Mouse (Mus musculus): ENCODE results near the gene Dip2a. TPM values are rescaled to one million over a fixed set of nuclear protein-coding genes. Genes with fewer than 3 reads are reported as not detected.

The Dip2a gene
- polyA plus RNA-seq (2016; fragmentation: Nextera tagmentation; extraction: Ambion mirVana), result 14.4 and 16.1 TPM in 2 replicates

DNA sequence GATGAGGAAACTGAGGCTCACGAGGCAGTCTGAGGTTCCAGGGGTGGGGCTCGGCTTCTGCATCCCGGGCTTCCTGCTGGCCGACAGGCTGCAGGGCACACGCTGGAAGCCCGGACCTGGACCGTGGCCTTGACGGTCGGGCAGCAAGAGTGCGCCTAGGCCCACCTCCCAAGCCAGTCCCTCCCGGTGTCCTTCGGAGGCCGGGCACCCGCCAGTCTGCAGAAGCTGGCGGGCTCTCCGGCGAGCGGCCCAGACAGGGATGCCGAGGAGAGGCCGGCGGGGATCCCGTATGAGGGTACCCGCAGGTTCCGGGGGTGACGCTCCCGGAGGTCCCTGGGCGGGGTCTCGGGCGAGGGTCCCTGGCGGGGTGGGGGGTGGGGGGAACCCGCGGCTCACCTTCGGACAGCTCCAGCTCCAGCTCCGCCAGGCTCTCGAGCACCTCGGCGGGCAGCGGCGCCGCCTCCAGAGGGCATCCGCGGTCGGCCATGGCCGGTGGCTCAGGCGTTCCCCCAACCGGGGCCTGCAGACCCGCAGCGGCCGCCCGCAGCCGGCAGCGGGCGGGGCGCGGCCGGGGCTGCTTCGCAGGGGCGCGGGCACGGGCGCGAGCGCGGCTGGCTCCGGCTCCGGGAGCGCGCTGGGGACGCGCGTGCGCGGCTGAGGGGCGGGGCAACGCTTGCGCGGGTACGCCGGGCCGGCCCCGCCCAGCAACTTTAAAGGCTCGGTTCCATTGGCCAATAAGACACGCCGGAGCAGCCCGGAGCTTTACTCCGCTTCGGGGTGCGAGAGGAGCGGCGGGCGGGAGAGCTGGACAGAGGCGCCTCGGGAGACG, at the start of gene Dip2a:
Dip2a (minus strand) TSS at position 581 of the 829 bp plus-strand sequence.
- Histone ChIP-seq H3K27ac (peak within 1 kb of the TSS; percentile 90), H3K4me2 (replicated peaks) (peak within 1 kb of the TSS; percentile 80), H3K27me3 (no peaks in the 10 kb centered on the region), H3K9me3 (replicated peaks) (no peaks in the 10 kb centered on the region), H3K9ac (peak within 1 kb of the TSS; percentile 92), H3K36me3 (peaks cover 10% of the 10 kb centered on the region; the same call in 1 of the 2 replicates), H3K4me3 (peak within 1 kb of the TSS; percentile 90), H3K4me1 (peaks cover 23% of the 10 kb centered on the region)
- peak; percentile 96 for ATAC-seq (ENCODE audit: low FRiP score)
- WGBS, result under 1% methylated on average over 93 of the region's 94 CpGs

DNA sequence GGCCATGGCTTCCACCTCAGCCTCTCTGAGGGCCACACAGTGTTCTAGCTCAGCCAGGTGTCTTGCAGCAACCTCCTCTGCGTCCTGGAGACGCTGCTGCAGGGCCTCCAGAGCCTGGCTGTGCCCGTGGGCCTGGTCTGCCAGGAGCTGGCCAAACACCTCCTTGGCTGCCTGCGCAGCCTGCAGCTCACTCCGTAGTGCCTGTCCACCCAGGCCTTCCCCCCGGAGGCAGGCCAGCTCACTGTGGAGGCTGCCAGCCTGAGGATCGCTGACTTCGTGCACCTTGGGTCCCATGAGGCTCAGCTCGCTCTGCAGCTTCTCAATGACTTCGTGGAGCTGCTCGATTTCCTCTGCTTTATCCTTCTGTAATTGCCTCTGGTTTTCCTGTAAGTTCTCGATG, 47.5 kb upstream of the Dip2a start:
- 93% methylated on average over 12 of the region's 12 CpGs for WGBS
- no peaks in the 10 kb centered on the region for H3K27me3 ChIP-seq
- H3K27ac ChIP-seq, result no peak overlapping the region
- H3K4me3 ChIP-seq, result no peak overlapping the region
- peaks cover 64% of the 10 kb centered on the region for H3K36me3 ChIP-seq
- H3K4me2 ChIP-seq (replicated peaks), result no peak overlapping the region
- no peak for ATAC-seq (ENCODE audit: low FRiP score)
- no peak overlapping the region for H3K9ac ChIP-seq
- no peaks in the 10 kb centered on the region for H3K9me3 ChIP-seq (replicated peaks)
- no peaks in the 10 kb centered on the region for H3K4me1 ChIP-seq

DNA sequence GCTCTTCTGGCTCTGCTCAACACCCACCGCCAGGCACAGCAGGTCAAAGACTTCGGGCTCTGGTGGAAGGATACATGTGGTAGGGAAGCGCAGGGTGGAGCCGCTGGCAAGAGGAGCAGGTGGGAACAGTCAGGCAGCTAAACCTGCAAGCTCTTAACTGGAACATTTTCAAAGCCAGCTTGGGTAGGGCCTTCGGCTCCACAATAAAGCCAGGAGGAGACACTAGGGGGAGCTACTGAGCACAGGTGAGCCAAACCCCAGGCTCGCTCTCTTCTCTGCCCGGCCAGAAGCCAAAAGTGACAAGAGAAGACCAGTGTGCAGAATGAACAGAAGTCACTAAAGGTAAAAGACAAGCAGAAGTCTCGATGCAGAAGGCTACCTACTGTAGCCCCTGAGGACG, 46.7 kb upstream of the Dip2a start:
- no peak for ATAC-seq (ENCODE audit: low FRiP score)
- WGBS, result 82% methylated on average over 9 of the region's 9 CpGs
- no peaks in the 10 kb centered on the region for H3K4me1 ChIP-seq
- H3K9ac ChIP-seq, result no peak overlapping the region
- H3K4me3 ChIP-seq, result no peak overlapping the region
- H3K9me3 ChIP-seq (replicated peaks), result no peaks in the 10 kb centered on the region
- H3K27me3 ChIP-seq, result no peaks in the 10 kb centered on the region
- H3K27ac ChIP-seq, result no peak overlapping the region
- no peak overlapping the region for H3K4me2 ChIP-seq (replicated peaks)
- peaks cover 61% of the 10 kb centered on the region for H3K36me3 ChIP-seq

DNA sequence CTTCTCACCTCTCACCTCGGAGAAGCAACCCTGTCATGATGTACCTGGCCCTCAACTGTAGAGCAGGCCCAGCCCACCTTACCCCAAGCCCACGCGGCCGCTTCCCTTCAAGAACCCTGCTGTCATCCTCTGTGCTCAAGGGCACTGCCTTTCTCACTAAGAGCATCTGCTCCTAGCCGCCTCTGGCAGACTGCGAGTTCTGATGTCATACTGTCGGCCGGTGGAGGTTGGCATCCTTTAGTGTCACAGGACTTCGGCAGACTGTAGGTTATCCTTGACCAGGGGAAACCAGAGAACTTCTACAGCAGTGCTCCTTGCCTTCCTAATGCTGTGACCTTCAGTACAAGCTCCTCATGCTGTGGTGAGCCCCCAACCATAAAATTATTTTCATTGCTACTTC, 46.1 kb upstream of the Dip2a start:
- no peak for ATAC-seq (ENCODE audit: low FRiP score)
- Histone ChIP-seq H3K27ac (no peak overlapping the region), H3K9me3 (replicated peaks) (no peaks in the 10 kb centered on the region)

DNA sequence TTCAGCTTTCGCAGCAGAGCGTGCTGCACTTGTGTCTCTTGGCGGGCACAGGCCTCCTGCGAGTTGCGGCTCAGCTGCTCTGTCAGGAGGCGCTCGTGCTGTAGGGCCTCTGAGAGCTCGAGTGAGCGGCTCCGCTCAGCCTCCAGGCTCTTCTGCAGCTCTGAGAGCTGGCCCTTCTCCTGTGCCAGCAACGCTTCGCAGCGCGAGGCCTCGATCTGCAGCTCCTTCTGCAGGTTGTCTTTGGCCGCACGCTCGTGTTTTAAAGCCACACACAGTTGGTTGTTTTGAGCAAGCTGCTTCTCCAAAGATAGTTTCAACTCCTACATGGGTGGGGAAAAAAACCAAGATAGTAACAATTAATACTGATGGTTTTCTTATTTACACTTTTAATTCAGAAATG, 29.9 kb upstream of the Dip2a start:
- Histone ChIP-seq H3K4me1 (no peaks in the 10 kb centered on the region), H3K36me3 (peaks cover 66% of the 10 kb centered on the region), H3K4me3 (no peak overlapping the region), H3K27ac (no peak overlapping the region), H3K9ac (no peak overlapping the region), H3K27me3 (no peaks in the 10 kb centered on the region), H3K9me3 (replicated peaks) (no peaks in the 10 kb centered on the region), H3K4me2 (replicated peaks) (no peak overlapping the region)
- ATAC-seq (ENCODE audit: low FRiP score), result no peak
- 97% methylated on average over 18 of the region's 18 CpGs for WGBS

More for the DNA sequence above, 46.1 kb upstream of the Dip2a start:
- Histone ChIP-seq H3K9ac (no peak overlapping the region), H3K4me1 (no peaks in the 10 kb centered on the region), H3K4me3 (no peak overlapping the region), H3K36me3 (peaks cover 62% of the 10 kb centered on the region), H3K27me3 (no peaks in the 10 kb centered on the region), H3K4me2 (replicated peaks) (no peak overlapping the region)
- 92% methylated on average over 9 of the region's 9 CpGs for WGBS

DNA sequence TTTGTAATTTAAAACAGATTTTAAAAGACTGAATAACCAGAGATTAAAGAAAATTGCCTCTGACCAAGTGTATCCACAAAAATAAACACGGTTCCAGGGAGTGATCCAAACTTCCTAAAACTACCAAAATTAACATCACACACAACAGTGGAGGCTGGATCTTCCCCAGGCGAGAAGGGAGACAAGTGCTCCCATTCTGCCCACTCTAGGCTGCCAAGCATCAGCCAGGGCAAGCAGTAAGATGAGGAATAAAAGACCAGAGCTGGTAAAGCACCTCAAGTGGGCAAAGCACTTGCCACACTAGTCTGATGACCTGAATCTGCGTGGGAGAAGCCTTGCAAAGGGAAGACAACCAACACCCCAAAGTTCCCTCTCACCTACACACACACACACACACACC, 26.6 kb upstream of the Dip2a start:
- Histone ChIP-seq H3K4me1 (no peaks in the 10 kb centered on the region), H3K27me3 (no peaks in the 10 kb centered on the region), H3K9ac (no peak overlapping the region), H3K4me3 (no peak overlapping the region), H3K27ac (no peak overlapping the region), H3K36me3 (peaks cover 63% of the 10 kb centered on the region), H3K4me2 (replicated peaks) (no peak overlapping the region), H3K9me3 (replicated peaks) (no peaks in the 10 kb centered on the region)
- 82% methylated on average over 3 of the region's 3 CpGs for WGBS
- no peak for ATAC-seq (ENCODE audit: low FRiP score)

DNA sequence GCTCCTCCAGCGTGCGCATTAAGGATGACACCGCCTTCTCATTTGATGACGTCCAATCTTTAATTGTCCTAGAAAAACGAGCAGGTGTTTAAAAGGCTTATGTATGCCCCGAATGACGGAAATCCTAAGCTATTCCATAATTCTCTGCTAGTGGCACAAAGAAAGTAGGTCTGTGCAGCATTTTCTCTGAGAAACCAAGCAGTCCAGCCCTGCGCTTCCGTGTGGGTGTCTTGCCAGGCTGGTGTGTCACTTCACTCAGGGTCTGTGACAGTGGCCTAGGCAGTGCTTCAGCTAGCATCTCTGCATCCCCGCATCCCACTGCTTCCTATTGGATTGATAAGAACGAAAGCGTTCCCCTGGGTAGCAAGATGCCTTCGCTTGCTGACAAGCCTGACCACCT, 23.7 kb upstream of the Dip2a start:
- Histone ChIP-seq H3K36me3 (peaks cover 54% of the 10 kb centered on the region), H3K9ac (no peak overlapping the region), H3K27ac (no peak overlapping the region), H3K4me3 (no peak overlapping the region), H3K9me3 (replicated peaks) (no peaks in the 10 kb centered on the region), H3K4me2 (replicated peaks) (no peak overlapping the region), H3K27me3 (no peaks in the 10 kb centered on the region), H3K4me1 (no peaks in the 10 kb centered on the region)
- ATAC-seq (ENCODE audit: low FRiP score), result no peak
- 93% methylated on average over 13 of the region's 13 CpGs for WGBS

DNA sequence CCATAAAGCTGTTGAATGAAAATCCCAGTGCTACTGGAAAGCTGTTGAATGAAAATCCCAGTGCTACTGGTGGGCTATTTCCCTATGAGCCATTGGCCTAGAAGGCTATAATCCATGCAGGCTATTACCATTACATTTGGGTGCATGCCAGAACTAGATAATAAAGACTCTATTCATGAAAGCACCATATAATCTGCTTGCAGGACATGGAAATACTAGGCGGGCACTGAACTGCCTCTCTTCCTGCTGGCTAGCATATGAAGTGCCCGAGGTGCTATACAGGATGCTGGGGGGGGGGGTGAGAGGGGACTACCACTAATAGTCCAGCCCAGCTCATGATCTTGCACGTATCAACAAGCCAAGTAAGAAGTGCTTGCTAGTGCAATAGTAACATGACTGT, 18.1 kb upstream of the Dip2a start:
- Histone ChIP-seq H3K27ac (no peak overlapping the region), H3K4me3 (no peak overlapping the region), H3K27me3 (no peaks in the 10 kb centered on the region), H3K4me2 (replicated peaks) (no peak overlapping the region), H3K9me3 (replicated peaks) (no peaks in the 10 kb centered on the region), H3K36me3 (peaks cover 30% of the 10 kb centered on the region), H3K4me1 (no peaks in the 10 kb centered on the region), H3K9ac (no peak overlapping the region)
- 67% methylated on average over 3 of the region's 3 CpGs for WGBS
- no peak for ATAC-seq (ENCODE audit: low FRiP score)

DNA sequence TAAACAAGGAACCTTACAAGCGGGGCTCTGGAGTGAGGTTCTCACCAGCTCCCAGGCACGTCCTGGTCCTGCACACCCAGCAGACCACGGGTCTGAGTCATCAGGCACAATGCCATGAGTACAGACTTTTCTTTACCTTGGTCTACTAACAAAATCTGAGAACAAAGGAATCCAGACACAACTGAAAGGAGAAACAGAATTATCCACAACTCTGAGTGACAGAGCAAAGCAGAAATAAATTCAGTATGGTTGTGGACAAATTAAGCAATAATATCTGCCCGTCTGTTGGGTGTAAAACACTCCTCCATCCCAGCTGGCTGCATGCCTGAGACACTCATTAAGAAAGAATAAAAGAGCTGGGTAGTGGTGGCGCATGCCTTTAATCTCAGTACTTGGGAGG, 13.4 kb upstream of the Dip2a start:
- H3K27me3 ChIP-seq, result no peaks in the 10 kb centered on the region
- no peak overlapping the region for H3K4me3 ChIP-seq
- no peak overlapping the region for H3K27ac ChIP-seq
- H3K36me3 ChIP-seq, result peaks cover 48% of the 10 kb centered on the region
- 88% methylated on average over 5 of the region's 5 CpGs for WGBS
- H3K9me3 ChIP-seq (replicated peaks), result no peaks in the 10 kb centered on the region
- H3K4me1 ChIP-seq, result no peaks in the 10 kb centered on the region
- no peak for ATAC-seq (ENCODE audit: low FRiP score)
- H3K9ac ChIP-seq, result no peak overlapping the region
- no peak overlapping the region for H3K4me2 ChIP-seq (replicated peaks)

DNA sequence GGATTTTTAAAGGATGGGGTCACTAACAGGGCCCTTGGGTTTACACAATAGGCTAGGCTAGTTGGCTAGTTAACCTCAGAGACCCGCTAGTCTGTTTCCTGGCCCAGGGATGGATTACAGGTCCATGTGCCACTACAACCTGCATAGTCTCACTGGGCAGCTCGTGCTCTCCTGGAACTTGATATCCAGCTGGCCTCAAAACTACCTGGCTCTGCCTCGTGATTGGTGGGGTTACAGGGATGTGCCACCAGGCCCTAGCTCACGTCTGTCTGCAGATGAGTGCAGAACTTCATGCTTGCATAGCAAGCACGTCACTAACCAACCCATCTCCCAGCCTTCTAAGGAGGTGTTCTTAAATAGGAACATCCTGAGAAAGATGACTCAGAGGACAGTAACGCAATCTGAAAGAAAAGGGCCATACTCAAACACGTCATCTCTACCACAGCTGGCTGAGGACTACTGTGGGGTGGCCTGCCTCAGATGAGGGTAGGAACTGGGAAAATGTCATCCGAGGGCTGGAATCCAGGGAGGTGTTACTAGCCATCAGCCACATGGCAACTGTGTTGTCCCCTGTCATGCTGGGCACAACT, 12.3 kb upstream of the Dip2a start:
- no peak overlapping the region for H3K4me2 ChIP-seq (replicated peaks)
- no peak overlapping the region for H3K4me3 ChIP-seq
- 93% methylated on average over 8 of the region's 8 CpGs for WGBS
- peaks cover 57% of the 10 kb centered on the region for H3K36me3 ChIP-seq
- H3K9ac ChIP-seq, result no peak overlapping the region
- H3K27me3 ChIP-seq, result no peaks in the 10 kb centered on the region
- no peaks in the 10 kb centered on the region for H3K4me1 ChIP-seq
- H3K27ac ChIP-seq, result no peak overlapping the region
- no peak for ATAC-seq (ENCODE audit: low FRiP score)
- H3K9me3 ChIP-seq (replicated peaks), result no peaks in the 10 kb centered on the region

DNA sequence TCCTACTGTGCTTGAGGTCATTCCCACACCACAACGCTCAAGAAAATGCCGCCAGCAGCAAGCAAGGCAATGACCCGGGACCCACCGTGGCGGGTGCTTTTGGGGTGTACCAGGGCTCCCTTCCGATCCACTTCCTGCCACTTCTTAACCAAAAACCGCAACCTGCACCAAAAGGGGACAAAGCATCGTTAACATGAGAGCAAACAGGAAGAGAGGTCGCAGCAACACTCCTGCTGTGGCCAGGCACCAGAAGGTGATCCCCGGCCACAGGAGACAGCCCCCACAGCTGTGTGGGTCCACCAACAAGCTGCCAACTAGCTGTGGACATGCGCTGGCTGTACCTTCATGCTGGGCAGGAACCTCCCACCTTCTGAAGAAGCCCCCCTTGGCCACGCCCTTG, 9.9 kb upstream of the Dip2a start:
- Histone ChIP-seq H3K27ac (no peak overlapping the region), H3K4me1 (no peaks in the 10 kb centered on the region), H3K36me3 (peaks cover 75% of the 10 kb centered on the region), H3K9me3 (replicated peaks) (no peaks in the 10 kb centered on the region), H3K27me3 (no peaks in the 10 kb centered on the region), H3K4me3 (no peak overlapping the region), H3K4me2 (replicated peaks) (no peak overlapping the region), H3K9ac (no peak overlapping the region)
- ATAC-seq (ENCODE audit: low FRiP score), result no peak
- 94% methylated on average over 12 of the region's 12 CpGs for WGBS

DNA sequence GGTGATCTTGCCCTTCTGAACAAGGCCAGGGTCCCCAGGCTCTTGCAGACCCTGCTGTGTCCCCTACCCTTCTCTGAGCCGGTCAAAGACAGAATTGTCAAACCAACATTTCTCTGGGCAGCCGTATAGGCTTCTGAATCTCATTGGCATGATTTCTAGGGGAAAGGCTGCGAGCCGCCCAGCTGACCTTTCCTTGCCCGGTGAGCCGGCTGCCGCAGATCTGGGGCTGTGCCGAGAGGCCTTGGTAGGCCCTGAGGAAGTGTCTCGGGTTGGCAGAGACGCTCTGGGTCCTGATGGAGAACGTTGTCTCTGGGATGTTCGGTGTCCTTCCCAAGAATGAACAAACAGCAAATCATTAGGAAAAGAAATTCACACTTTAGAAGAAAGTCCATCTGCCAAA, 8.9 kb upstream of the Dip2a start:
- Histone ChIP-seq H3K9me3 (replicated peaks) (no peaks in the 10 kb centered on the region), H3K4me3 (no peak overlapping the region), H3K9ac (no peak overlapping the region), H3K4me2 (replicated peaks) (no peak overlapping the region), H3K4me1 (no peaks in the 10 kb centered on the region), H3K36me3 (peaks cover 84% of the 10 kb centered on the region), H3K27ac (no peak overlapping the region), H3K27me3 (no peaks in the 10 kb centered on the region)
- 97% methylated on average over 12 of the region's 12 CpGs for WGBS
- no peak for ATAC-seq (ENCODE audit: low FRiP score)

DNA sequence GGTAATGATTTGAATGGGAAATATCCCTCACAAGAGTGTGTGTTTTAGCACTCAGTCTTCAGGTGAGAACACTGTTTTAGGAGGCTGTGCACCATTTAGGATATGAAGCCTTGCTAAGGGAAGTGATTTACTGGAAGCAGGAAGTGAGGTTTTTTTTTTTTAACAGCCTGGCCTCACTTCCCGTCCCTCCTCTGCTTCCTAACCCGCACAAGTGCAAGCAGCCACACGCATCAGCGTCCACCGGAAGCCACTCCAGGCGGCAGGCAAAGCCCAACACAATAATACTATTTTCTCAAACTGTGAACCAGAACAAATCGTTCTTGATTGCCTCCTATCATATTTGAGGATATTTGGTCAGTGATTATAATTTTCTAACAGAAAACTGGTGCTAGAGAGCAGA, 6.9 kb upstream of the Dip2a start:
- H3K4me1 ChIP-seq, result no peaks in the 10 kb centered on the region
- H3K27ac ChIP-seq, result no peak overlapping the region
- H3K9ac ChIP-seq, result no peak overlapping the region
- 92% methylated on average over 7 of the region's 7 CpGs for WGBS
- H3K27me3 ChIP-seq, result no peaks in the 10 kb centered on the region
- no peaks in the 10 kb centered on the region for H3K9me3 ChIP-seq (replicated peaks)
- no peak overlapping the region for H3K4me2 ChIP-seq (replicated peaks)
- H3K4me3 ChIP-seq, result no peak overlapping the region
- peaks cover 75% of the 10 kb centered on the region for H3K36me3 ChIP-seq
- no peak for ATAC-seq (ENCODE audit: low FRiP score)

Data from hindbrain, embryonic 12.5 days (tissue).